10 mouse cellular contexts compared by ENCODE assay signal in the genomic region with DNA sequence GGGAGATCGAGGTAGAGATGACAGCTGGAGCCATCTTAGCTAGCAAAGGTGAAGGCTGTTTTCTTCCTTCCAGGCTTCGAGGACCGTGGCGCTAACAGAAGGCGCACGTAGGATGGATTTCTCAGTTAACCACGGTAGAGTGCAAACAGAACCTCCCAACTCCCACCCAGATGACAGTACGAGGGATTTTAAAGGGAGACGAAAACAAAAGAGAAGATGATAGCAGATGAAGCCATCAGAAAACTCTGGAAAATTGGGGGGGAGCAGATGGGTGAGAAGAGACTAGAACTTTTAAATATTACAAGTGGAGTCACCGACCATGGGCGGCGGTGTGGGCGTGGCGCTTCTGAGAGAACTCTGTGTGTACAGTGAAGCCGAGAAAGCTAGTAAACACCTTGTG.
A peak's percentile ranks its signal among the peaks of the same experiment; 100 is the strongest.
DNase-seq lines count a peak whose midpoint lies in the region; ATAC-seq lines count a peak whose summit lies in the region.
"Had no signal": no experiment of that assay in that cellular context is flagged by ENCODE, and none has a peak within 500 bp of the region (broad histone marks: within the 10 kb centered on the region; RNA-seq: fewer than 3 reads in every experiment).

No protein-coding gene starts in this region.

- H3K4me2 ChIP-seq in embryonic facial prominence, embryonic 15.5 days (replicated peaks), result no peak overlapping the region
- peak overlapping the region; percentile 55 for H3K4me2 ChIP-seq in hindbrain, embryonic 14.5 days (replicated peaks)
- peak overlapping the region; percentile 54 for H3K4me2 ChIP-seq in midbrain, embryonic 15.5 days

- H3K4me3 ChIP-seq in embryonic facial prominence, embryonic 15.5 days (replicated peaks), result no peak overlapping the region
- H3K4me3 ChIP-seq in hindbrain, embryonic 14.5 days (replicated peaks; ENCODE audit: low read length), result no peak overlapping the region
- 0 out of 2 replicates have a peak overlapping the region, but pooled peaks have one; percentile 43 for H3K4me3 ChIP-seq in midbrain, embryonic 15.5 days
- H3K4me3 ChIP-seq: embryonic facial prominence, embryonic 13.5 days; limb, embryonic 13.5 days had no signal

- H3K9ac ChIP-seq in embryonic facial prominence, embryonic 15.5 days, result no peak overlapping the region
- peak overlapping the region; percentile 56 for H3K9ac ChIP-seq in hindbrain, embryonic 14.5 days
- H3K9ac ChIP-seq in midbrain, embryonic 15.5 days, result peak overlapping the region; percentile 39; the same call in 1 of the 2 replicates
- H3K9ac ChIP-seq: embryonic facial prominence, embryonic 13.5 days; limb, embryonic 13.5 days had no signal

- no peaks in the 10 kb centered on the region for H3K36me3 ChIP-seq in embryonic facial prominence, embryonic 15.5 days
- H3K36me3 ChIP-seq in hindbrain, embryonic 14.5 days (replicated peaks; ENCODE audit: control insufficient read depth, insufficient read depth), result no peaks in the 10 kb centered on the region
- no peaks in the 10 kb centered on the region for H3K36me3 ChIP-seq in midbrain, embryonic 15.5 days (replicated peaks)
- H3K36me3 ChIP-seq: embryonic facial prominence, embryonic 13.5 days; limb, embryonic 13.5 days had no signal

- H3K9me3 ChIP-seq in embryonic facial prominence, embryonic 15.5 days (replicated peaks), result no peaks in the 10 kb centered on the region
- no peaks in the 10 kb centered on the region for H3K9me3 ChIP-seq in hindbrain, embryonic 14.5 days (ENCODE audit: control insufficient read depth, low read length)
- no peaks in the 10 kb centered on the region for H3K9me3 ChIP-seq in midbrain, embryonic 15.5 days
- H3K9me3 ChIP-seq: embryonic facial prominence, embryonic 13.5 days; limb, embryonic 13.5 days had no signal

- WGBS in embryonic facial prominence, embryonic 15.5 days, result 85% methylated on average over 15 of the region's 15 CpGs
- WGBS in hindbrain, embryonic 14.5 days, result 86% methylated on average over 15 of the region's 15 CpGs
- 82% methylated on average over 15 of the region's 15 CpGs for WGBS in midbrain, embryonic 15.5 days

- DNase-seq in layer of hippocampus, adult 18-20 months (ENCODE audit: low spot score in 2 of 2), result peak; percentile 45 to 81
- no peak for DNase-seq in layer of hippocampus, adult 9-10 months (ENCODE audit: low spot score)
- no peak for DNase-seq in hindbrain, embryonic 14.5 days (ENCODE audit: low spot score)
- no peak for DNase-seq in c-Kit-positive CD71-positive TER-119-positive erythroid progenitor cells, embryonic 14.5 days (ENCODE audit: low spot score)
- DNase-seq in adrenal gland, postnatal 10 days, result no peak
- DNase-seq in kidney, postnatal 25 days, result no peak

- H3K4me1 ChIP-seq in embryonic facial prominence, embryonic 15.5 days, result peaks cover 41% of the 10 kb centered on the region
- H3K4me1 ChIP-seq in hindbrain, embryonic 14.5 days (replicated peaks; ENCODE audit: control insufficient read depth, insufficient read depth, low read length), result peaks cover 49% of the 10 kb centered on the region
- H3K4me1 ChIP-seq in midbrain, embryonic 15.5 days, result peaks cover 64% of the 10 kb centered on the region

- ATAC-seq in embryonic facial prominence, embryonic 15.5 days (ENCODE audit: insufficient number of reproducible peaks, low FRiP score, low TSS enrichment, low read depth), result no peak
- ATAC-seq in hindbrain, embryonic 14.5 days (ENCODE audit: low FRiP score), result no peak
- no peak for ATAC-seq in midbrain, embryonic 15.5 days (replicated peaks)

- peak overlapping the region; percentile 79 for H3K27ac ChIP-seq in embryonic facial prominence, embryonic 15.5 days (replicated peaks)
- peak overlapping the region; percentile 88 for H3K27ac ChIP-seq in hindbrain, embryonic 14.5 days
- peak overlapping the region; percentile 87 for H3K27ac ChIP-seq in midbrain, embryonic 15.5 days
- H3K27ac ChIP-seq: limb, embryonic 13.5 days had no signal

- no peaks in the 10 kb centered on the region for H3K27me3 ChIP-seq in embryonic facial prominence, embryonic 15.5 days
- H3K27me3 ChIP-seq in hindbrain, embryonic 14.5 days (ENCODE audit: control insufficient read depth, insufficient read depth, low read length), result no peaks in the 10 kb centered on the region
- H3K27me3 ChIP-seq in midbrain, embryonic 15.5 days (replicated peaks), result no peaks in the 10 kb centered on the region
- H3K27me3 ChIP-seq: embryonic facial prominence, embryonic 13.5 days; limb, embryonic 13.5 days had no signal

Comparison
In these comparisons a context has a peak if more than half of its experiments do, and no peak if none do; other contexts are left out.
1. DNase-seq: peak in layer of hippocampus, adult 18-20 months (2 of 2); none in layer of hippocampus, adult 9-10 months (single experiment), hindbrain, embryonic 14.5 days (single experiment), c-Kit-positive CD71-positive TER-119-positive erythroid progenitor cells, embryonic 14.5 days (single experiment), adrenal gland, postnatal 10 days (single experiment) and kidney, postnatal 25 days (0 of 2).
2. Peak in every context shown above with its lines, with median percentiles within 50 percentile points of each other: H3K27ac ChIP-seq.